Mouse (Mus musculus) forebrain, embryonic 14.5 days (tissue): ENCODE results near the gene Ndrg3. TPM values are rescaled to one million over a fixed set of nuclear protein-coding genes. Genes with fewer than 3 reads are reported as not detected.

Source experiments
- ATAC-seq: fragments of 200-750 bp; cut with Nextera tagmentation; 2 replicates; pipeline ENCODE4 v1.8.0; 2017; ENCODE audit warnings: mild to moderate bottlenecking, moderate library complexity
- DNase-seq: peaks from one replicate; pipeline ENCODE4 v3.0.0-alpha.2; 2015; ENCODE audit warnings: low spot score
- H3K27ac ChIP-seq: fragments of 300-500 bp; sonication (generic); 2 replicates; pipeline ENCODE4 v1.5.1; 2014; ENCODE audit warnings: low read depth, mild to moderate bottlenecking, control low read depth, low read length, moderate library complexity
- H3K27me3 ChIP-seq: fragments of 300-500 bp; sonication (generic); replicated peaks from 2 replicates; pipeline ENCODE4 v1.6.1; 2014; ENCODE audit warnings: low read length, control low read depth, mixed read lengths; ENCODE audit not compliant: control insufficient read depth, insufficient read depth
- H3K36me3 ChIP-seq: fragments of 300-500 bp; sonication (generic); 2 replicates; pipeline ENCODE4 v1.6.1; 2014; ENCODE audit warnings: low read length, control low read depth; ENCODE audit not compliant: control insufficient read depth, insufficient read depth
- H3K4me1 ChIP-seq: fragments of 300-500 bp; sonication (generic); 2 replicates; pipeline ENCODE4 v1.6.1; 2014; ENCODE audit warnings: antibody characterized with exemption, low read length, control low read depth; ENCODE audit not compliant: control insufficient read depth, insufficient read depth
- H3K4me2 ChIP-seq: fragments of 300-500 bp; sonication (generic); 2 replicates; pipeline ENCODE4 v1.6.1; 2014; ENCODE audit warnings: mild to moderate bottlenecking, control low read depth, low read length
- H3K4me3 ChIP-seq: fragments of 300-500 bp; sonication (generic); 2 replicates; pipeline ENCODE4 v1.5.1; 2014; ENCODE audit warnings: low read depth, low read length, control low read depth
- H3K9ac ChIP-seq: fragments of 300-500 bp; sonication (generic); 2 replicates; pipeline ENCODE4 v1.6.1; 2014; ENCODE audit warnings: mild to moderate bottlenecking, low read length, control low read depth, moderate library complexity
- H3K9me3 ChIP-seq: fragments of 300-500 bp; sonication (generic); replicated peaks from 2 replicates; pipeline ENCODE4 v1.6.1; 2016; ENCODE audit warnings: low read length, control low read depth, mixed read lengths; ENCODE audit not compliant: control insufficient read depth
- WGBS: fragments of 180-500 bp; shearing (Covaris S2); extraction: QIAGEN DNeasy Blood & Tissue Kit; methylation state at CpG from one replicate; pipeline ENCODE4 v1.1.7; 2014; 5-methylcytosine and 5-hydroxymethylcytosine counted together
- polyA plus RNA-seq: library from polyadenylated mRNA; unstranded; fragments of >200 nt; fragmentation: Nextera tagmentation; extraction: Ambion mirVana; gene quantifications from 2 replicates; pipeline ENCODE4 v1.2.1, GENCODE M21; 2014

The Ndrg3 gene
- 93.6 and 106 TPM in 2 replicates for polyA plus RNA-seq

DNA sequence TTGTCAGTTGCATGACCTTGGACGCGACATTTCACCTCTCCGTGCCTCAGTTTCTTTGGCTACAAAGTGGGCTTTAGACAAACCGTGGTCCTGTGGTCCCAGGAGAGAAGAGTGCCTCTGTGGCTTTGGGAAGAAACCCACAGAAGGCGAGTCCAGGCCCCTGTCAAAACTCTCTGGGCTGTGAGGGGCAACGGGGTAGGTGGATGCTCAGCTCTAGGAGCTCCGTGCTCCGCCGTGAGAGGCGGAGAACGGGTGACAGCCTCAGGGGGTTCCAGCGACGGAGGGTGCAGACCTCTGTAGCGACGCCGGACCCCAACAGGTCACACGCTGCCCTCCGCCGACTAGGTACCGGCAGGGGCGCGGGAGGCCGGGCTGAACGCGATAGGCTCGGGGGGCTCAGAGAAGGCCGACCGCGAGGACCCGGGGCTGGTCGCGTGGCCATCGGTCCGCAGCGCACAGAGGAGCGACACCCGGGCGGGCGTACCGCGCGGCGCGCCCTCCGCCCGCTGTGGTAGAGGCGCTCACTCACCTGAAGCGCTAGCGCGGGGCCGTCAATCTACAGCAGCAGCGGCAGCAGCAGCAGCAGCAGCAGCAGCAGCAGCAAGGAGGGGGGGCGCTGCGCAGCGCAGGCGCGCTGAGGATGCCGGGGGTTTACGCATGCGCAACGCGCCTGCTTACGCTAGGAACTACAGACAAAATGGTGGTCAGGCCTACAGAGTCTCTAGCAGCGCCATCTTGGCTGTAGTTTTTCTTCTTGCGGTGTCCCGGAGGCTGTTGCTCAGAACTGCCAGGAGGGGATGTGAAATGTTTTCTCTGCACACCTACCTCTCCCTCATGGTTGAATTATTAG, at the start of gene Ndrg3:
Gene Ndrg3 (minus strand): TSS at position 587 of the 850 bp plus-strand sequence.
- peak; percentile 98 for ATAC-seq

DNA sequence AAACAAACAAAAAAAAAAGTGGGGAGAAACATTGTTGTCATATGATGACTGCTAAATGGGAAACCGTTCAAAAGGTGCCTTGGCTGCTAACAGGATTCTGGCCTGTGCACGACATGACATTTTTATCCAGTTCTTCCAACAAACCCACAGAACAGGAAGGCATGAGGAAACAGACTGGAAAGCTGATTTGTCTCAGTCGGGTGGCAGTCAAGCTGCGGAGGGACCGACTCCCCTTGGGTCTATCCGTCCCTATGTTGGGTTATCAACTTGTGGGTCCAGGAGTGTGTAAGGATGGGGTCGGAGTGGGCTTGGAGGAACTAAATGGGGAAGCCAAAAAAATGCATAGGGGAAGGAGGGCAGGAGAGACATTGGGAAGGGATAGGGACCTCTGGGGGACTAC, 49.6 kb upstream of the Ndrg3 start:
- Histone ChIP-seq H3K36me3 (peaks cover 81% of the 10 kb centered on the region), H3K27me3 (no peaks in the 10 kb centered on the region), H3K27ac (no peak overlapping the region), H3K4me1 (no peaks in the 10 kb centered on the region), H3K9me3 (no peaks in the 10 kb centered on the region), H3K4me3 (no peak overlapping the region), H3K4me2 (no peak overlapping the region), H3K9ac (no peak overlapping the region)
- ATAC-seq (no peak), DNase-seq (no peak)
- 94% methylated on average over 7 of the region's 7 CpGs for WGBS

More for the DNA sequence above, at the start of gene Ndrg3:
- WGBS, result under 1% methylated on average over 54 of the region's 66 CpGs
- Histone ChIP-seq H3K4me2 (peak within 1 kb of the TSS; percentile 93), H3K4me3 (peak within 1 kb of the TSS; percentile 88), H3K36me3 (peaks cover 23% of the 10 kb centered on the region), H3K4me1 (peaks cover 11% of the 10 kb centered on the region; the same call in 1 of the 2 replicates), H3K9ac (peak within 1 kb of the TSS; percentile 88), H3K9me3 (no peaks in the 10 kb centered on the region), H3K27ac (peak within 1 kb of the TSS; percentile 57; the same call in 1 of the 2 replicates), H3K27me3 (no peaks in the 10 kb centered on the region)
- peak; percentile 99 for DNase-seq

DNA sequence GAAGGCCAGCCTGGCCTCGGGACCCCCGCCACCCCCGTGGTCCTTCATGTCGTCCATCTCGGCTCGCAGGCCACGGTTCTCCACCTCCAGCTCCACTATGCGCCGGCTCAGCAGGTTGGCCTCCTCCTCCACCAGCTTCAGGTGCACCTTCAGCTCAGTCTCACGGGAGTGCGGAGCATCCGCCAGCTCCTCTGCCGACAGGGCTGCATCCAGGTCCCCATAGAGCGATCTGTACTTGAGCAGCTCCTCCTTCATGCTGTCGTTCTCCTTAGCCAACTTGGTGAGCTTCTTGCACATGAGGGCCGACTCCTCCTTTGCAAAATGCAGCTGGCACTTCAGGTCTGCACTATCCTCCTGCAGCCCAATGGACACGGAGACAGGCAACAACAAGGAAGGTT, 48.8 kb upstream of the Ndrg3 start:
- H3K9me3 ChIP-seq, result no peaks in the 10 kb centered on the region
- H3K4me2 ChIP-seq, result no peak overlapping the region
- H3K27me3 ChIP-seq, result no peaks in the 10 kb centered on the region
- peaks cover 82% of the 10 kb centered on the region for H3K36me3 ChIP-seq
- no peak overlapping the region for H3K27ac ChIP-seq
- 84% methylated on average over 17 of the region's 17 CpGs for WGBS
- DNase-seq (no peak), ATAC-seq (no peak)
- no peaks in the 10 kb centered on the region for H3K4me1 ChIP-seq
- no peak overlapping the region for H3K9ac ChIP-seq
- H3K4me3 ChIP-seq, result no peak overlapping the region

DNA sequence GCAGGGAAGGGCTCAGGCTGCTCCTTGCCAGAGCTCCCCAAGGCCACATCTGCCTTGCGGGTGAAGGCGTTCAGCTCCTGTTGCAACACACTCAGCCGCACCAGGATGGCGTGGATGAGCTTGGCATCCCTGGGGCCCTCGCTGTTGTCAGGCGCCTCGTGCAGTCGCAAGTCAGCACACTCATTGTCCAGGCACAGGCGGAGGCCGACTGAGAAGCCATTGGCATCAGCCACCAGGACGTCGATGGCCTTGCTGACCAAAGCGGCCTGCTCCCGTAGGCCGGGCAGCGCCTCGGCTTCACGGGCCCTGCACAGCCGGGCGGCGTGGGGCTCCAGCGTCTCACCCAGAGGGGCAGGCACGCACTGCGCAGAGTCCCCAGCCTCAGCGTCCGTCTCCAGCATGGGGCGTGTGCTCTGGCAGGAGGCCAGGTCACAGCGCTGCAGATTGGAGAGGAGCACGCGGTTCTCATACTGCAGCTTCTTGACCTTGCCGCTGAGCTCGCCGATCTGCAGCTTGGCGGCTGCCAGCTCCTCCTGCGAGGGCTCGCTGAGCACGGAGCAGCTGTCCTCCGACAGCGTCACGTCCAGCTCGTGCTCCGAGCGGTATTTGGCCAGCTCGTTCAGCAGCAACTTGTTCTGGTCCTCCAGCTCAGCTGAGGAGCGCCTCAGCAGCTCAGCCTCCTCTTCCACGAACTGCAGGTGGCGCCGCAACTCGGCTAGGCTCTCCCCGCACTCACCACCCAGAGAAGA, 48.2 kb upstream of the Ndrg3 start:
- no peak for DNase-seq
- Histone ChIP-seq H3K27ac (no peak overlapping the region), H3K27me3 (no peaks in the 10 kb centered on the region), H3K4me1 (no peaks in the 10 kb centered on the region), H3K4me3 (no peak overlapping the region), H3K36me3 (peaks cover 82% of the 10 kb centered on the region), H3K4me2 (no peak overlapping the region), H3K9ac (no peak overlapping the region), H3K9me3 (no peaks in the 10 kb centered on the region)
- 85% methylated on average over 49 of the region's 50 CpGs for WGBS
- ATAC-seq, result no peak

DNA sequence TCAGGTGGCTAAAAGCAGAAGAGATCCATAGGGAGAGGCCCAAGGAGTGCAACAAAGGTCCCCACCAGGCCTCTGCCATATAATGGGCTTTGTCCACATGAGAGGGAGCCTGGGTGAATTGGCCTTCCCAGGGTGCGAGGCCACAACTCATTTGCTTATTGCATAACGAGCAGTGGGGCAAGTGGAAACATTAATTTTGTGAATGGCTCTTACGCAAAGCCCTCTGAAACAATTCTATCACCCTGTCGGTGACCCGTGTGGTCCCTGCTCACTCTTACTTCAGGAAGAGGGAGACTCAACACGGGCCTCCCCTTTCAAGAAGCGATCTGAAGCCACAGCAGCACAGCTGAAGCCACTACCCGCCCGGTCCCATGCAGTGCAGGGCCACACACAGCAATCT, 45.4 kb upstream of the Ndrg3 start:
- Histone ChIP-seq H3K4me1 (no peaks in the 10 kb centered on the region), H3K36me3 (peaks cover 85% of the 10 kb centered on the region), H3K27ac (no peak overlapping the region), H3K9me3 (no peaks in the 10 kb centered on the region), H3K4me2 (no peak overlapping the region), H3K27me3 (no peaks in the 10 kb centered on the region), H3K4me3 (no peak overlapping the region), H3K9ac (no peak overlapping the region)
- 44% methylated on average over 9 of the region's 9 CpGs for WGBS
- DNase-seq, result no peak
- no peak for ATAC-seq

DNA sequence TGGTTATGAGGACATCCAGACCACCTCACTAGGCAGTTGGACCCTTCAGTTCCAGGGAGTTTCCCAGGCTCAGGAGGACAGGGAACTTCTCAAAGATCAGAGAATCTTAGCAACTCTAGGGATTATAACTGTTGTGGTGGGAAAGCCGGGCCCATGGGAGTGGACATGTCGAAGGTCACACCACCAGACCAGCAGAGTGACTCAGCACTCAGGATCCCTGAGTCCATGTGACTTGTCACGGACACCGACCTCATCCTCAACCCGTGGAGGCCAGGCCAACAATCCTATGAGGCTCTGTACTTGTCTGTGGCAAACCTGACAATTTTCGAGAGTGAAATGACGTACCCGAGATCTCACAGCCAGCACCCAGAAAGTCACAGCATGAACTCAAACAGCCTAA, 44.5 kb upstream of the Ndrg3 start:
- Histone ChIP-seq H3K27me3 (no peaks in the 10 kb centered on the region), H3K4me1 (no peaks in the 10 kb centered on the region), H3K4me2 (no peak overlapping the region), H3K4me3 (no peak overlapping the region), H3K9me3 (no peaks in the 10 kb centered on the region), H3K36me3 (peaks cover 85% of the 10 kb centered on the region), H3K27ac (no peak overlapping the region), H3K9ac (no peak overlapping the region)
- ATAC-seq, result no peak
- no peak for DNase-seq
- 93% methylated on average over 8 of the region's 8 CpGs for WGBS

DNA sequence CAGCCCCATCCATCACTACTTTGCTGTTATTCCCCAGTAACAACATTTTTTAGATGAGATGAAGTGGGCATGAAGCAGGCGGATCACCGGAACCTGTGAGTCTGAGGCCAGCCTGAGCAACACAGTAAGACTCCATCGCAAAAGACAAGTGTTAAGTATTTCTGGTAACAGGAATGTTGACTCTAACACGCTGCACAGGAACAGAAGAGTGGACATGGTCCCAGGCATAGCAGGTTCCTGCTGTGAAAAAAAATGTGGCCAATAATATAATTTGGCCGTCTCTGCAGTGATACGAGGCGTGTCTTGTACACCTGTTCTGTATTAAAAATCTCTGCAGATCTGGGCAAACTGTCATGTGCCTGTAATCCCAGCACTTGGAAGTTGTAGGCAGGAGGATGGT, 43.5 kb upstream of the Ndrg3 start:
- Histone ChIP-seq H3K4me1 (no peaks in the 10 kb centered on the region), H3K36me3 (peaks cover 84% of the 10 kb centered on the region), H3K4me2 (no peak overlapping the region), H3K27ac (no peak overlapping the region), H3K9ac (no peak overlapping the region), H3K9me3 (no peaks in the 10 kb centered on the region), H3K4me3 (no peak overlapping the region), H3K27me3 (no peaks in the 10 kb centered on the region)
- ATAC-seq, result no peak
- WGBS, result 96% methylated on average over 7 of the region's 7 CpGs
- no peak for DNase-seq

DNA sequence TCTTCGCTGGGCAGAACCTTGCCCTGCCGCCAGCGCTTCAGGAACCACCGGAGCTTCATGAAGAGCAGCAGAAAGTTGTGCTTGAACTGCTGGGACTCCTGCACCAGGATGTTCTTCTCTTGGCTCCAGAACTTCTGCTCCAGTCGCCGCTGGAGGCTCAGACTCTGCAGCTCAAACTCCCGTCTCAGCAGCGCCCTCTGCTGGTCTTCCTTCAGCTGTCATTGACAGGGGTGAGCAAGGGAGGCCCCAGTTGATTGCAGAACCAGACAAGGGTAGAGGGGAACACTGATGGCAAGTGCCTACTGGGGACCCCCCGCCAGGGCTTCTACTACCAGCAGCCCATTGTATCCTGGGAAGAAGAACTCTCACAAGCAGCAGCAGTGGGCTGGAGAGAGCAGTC, 38.9 kb upstream of the Ndrg3 start:
- no peaks in the 10 kb centered on the region for H3K9me3 ChIP-seq
- no peak overlapping the region for H3K4me2 ChIP-seq
- 47% methylated on average over 9 of the region's 9 CpGs for WGBS
- no peak overlapping the region for H3K27ac ChIP-seq
- ATAC-seq (peak; percentile 72), DNase-seq (peak; percentile 87)
- H3K27me3 ChIP-seq, result no peaks in the 10 kb centered on the region
- no peak overlapping the region for H3K4me3 ChIP-seq
- H3K4me1 ChIP-seq, result no peaks in the 10 kb centered on the region
- H3K9ac ChIP-seq, result no peak overlapping the region
- H3K36me3 ChIP-seq, result peaks cover 84% of the 10 kb centered on the region

DNA sequence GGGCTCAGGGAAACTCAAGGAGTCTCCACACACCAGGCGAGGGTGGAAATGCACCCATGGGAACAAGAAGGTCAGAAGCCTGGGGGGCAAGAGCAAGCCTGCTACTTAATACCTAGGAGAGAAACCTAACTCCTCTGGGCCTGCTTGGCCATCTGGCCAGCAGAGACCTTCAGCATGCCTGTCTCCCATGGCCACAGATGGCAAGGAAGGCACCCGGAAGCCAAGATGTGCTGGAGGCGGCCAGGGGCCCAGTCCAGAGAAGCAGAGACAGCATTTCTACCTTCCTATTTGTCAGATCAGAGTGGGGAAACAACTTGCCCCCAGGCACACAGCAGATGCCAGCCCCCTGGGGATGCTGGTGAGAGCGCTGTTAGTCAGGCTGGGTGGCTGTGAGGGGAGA, 36.4 kb upstream of the Ndrg3 start:
- H3K27me3 ChIP-seq, result no peaks in the 10 kb centered on the region
- no peaks in the 10 kb centered on the region for H3K4me1 ChIP-seq
- 98% methylated on average over 4 of the region's 4 CpGs for WGBS
- ATAC-seq (no peak), DNase-seq (no peak)
- H3K9me3 ChIP-seq, result 0 out of 2 replicates have a peak, but pooled peaks cover 7% of the 10 kb centered on the region
- H3K4me2 ChIP-seq, result no peak overlapping the region
- no peak overlapping the region for H3K9ac ChIP-seq
- H3K4me3 ChIP-seq, result no peak overlapping the region
- H3K27ac ChIP-seq, result no peak overlapping the region
- peaks cover 89% of the 10 kb centered on the region for H3K36me3 ChIP-seq
